Mouse (Mus musculus) c-Kit-negative CD71-positive TER-119-positive erythroid progenitor cells, embryonic 14.5 days (primary cell): ENCODE measurements around the gene Rbfox3.

ENCODE experiments used
- DNase-seq: peaks from one replicate; pipeline ENCODE4 v3.0.0-alpha.2; 2013; ENCODE audit warnings: low read depth, low spot score

Gene Rbfox3

GRCm38 (mm10) chr11:118760296-118760988 lies 151.0 kb downstream of the Rbfox3 start:
- DNase-seq, result no peak

- DNase-seq, result no peak
Observed at GRCm38 (mm10) chr11:118759228-118759627, 152.2 kb downstream of the Rbfox3 start.

- no peak for DNase-seq
Observed at GRCm38 (mm10) chr11:118758277-118758990, 153.0 kb downstream of the Rbfox3 start.

- DNase-seq, result no peak
Observed at GRCm38 (mm10) chr11:118757488-118757887, 153.9 kb downstream of the Rbfox3 start.

GRCm38 (mm10) chr11:118755003-118755402 lies 156.4 kb downstream of the Rbfox3 start:
- DNase-seq, result no peak

GRCm38 (mm10) chr11:118754535-118754934 lies 156.9 kb downstream of the Rbfox3 start:
- DNase-seq, result no peak

- DNase-seq, result no peak
Observed at GRCm38 (mm10) chr11:118751879-118752616, 159.3 kb downstream of the Rbfox3 start.

- DNase-seq, result no peak
Observed at GRCm38 (mm10) chr11:118750745-118751330, 160.6 kb downstream of the Rbfox3 start.

GRCm38 (mm10) chr11:118749541-118749940 lies 161.9 kb downstream of the Rbfox3 start:
- no peak for DNase-seq

GRCm38 (mm10) chr11:118748622-118749021 lies 162.8 kb downstream of the Rbfox3 start:
- no peak for DNase-seq

- no peak for DNase-seq
Observed at GRCm38 (mm10) chr11:118745279-118745678, 166.1 kb downstream of the Rbfox3 start.

GRCm38 (mm10) chr11:118744782-118745181 lies 166.6 kb downstream of the Rbfox3 start:
- no peak for DNase-seq

- DNase-seq, result no peak
Observed at GRCm38 (mm10) chr11:118742762-118743161, 168.6 kb downstream of the Rbfox3 start.

GRCm38 (mm10) chr11:118741262-118741661 lies 170.1 kb downstream of the Rbfox3 start:
- no peak for DNase-seq

- DNase-seq, result no peak
Observed at GRCm38 (mm10) chr11:118740001-118740400, 171.4 kb downstream of the Rbfox3 start.

- DNase-seq, result peak; percentile 29
Observed at GRCm38 (mm10) chr11:118738855-118739832, 172.3 kb downstream of the Rbfox3 start.

GRCm38 (mm10) chr11:118738323-118738722 lies 173.1 kb downstream of the Rbfox3 start:
- DNase-seq, result no peak

- no peak for DNase-seq
Observed at GRCm38 (mm10) chr11:118737821-118738220, 173.6 kb downstream of the Rbfox3 start.

GRCm38 (mm10) chr11:118736993-118737392 lies 174.4 kb downstream of the Rbfox3 start:
- DNase-seq, result no peak

GRCm38 (mm10) chr11:118731655-118732054 lies 179.7 kb downstream of the Rbfox3 start:
- DNase-seq, result no peak

- DNase-seq, result no peak
Observed at GRCm38 (mm10) chr11:118729373-118729772, 182.0 kb downstream of the Rbfox3 start.
